Mouse (Mus musculus) heart, embryonic 11.5 days (tissue): ENCODE results near the gene Cldn6. TPM values are rescaled to one million over a fixed set of nuclear protein-coding genes. Genes with fewer than 3 reads are reported as not detected.

Experiments used
- ATAC-seq: fragments of 200-750 bp; cut with Nextera tagmentation; replicated peaks from 2 replicates; pipeline ENCODE4 v1.8.0; 2017; ENCODE audit warnings: moderate library complexity; ENCODE audit not compliant: insufficient number of reproducible peaks, low FRiP score, low TSS enrichment
- H3K27ac ChIP-seq: fragments of 300-500 bp; sonication (generic); 2 replicates; pipeline ENCODE4 v1.5.1; 2014; ENCODE audit warnings: mild to moderate bottlenecking, low read depth, low read length
- H3K27me3 ChIP-seq: fragments of 300-500 bp; sonication (generic); 2 replicates; pipeline ENCODE4 v1.6.1; 2014; ENCODE audit warnings: mild to moderate bottlenecking, low read length, mixed read lengths; ENCODE audit not compliant: control insufficient read depth, insufficient read depth
- H3K36me3 ChIP-seq: fragments of 300-500 bp; sonication (generic); 2 replicates; pipeline ENCODE4 v1.6.1; 2014; ENCODE audit warnings: mild to moderate bottlenecking, low read length, moderate library complexity, mixed read lengths; ENCODE audit not compliant: control insufficient read depth, insufficient read depth
- H3K4me1 ChIP-seq: fragments of 300-500 bp; sonication (generic); 2 replicates; pipeline ENCODE4 v1.6.1; 2014; ENCODE audit warnings: low read length; ENCODE audit not compliant: control insufficient read depth, insufficient read depth
- H3K4me2 ChIP-seq: fragments of 300-500 bp; sonication (generic); 2 replicates; pipeline ENCODE4 v1.6.1; 2014; ENCODE audit warnings: mild to moderate bottlenecking, moderate library complexity
- H3K4me3 ChIP-seq: fragments of 300-500 bp; sonication (generic); 2 replicates; pipeline ENCODE4 v1.5.1; 2014; ENCODE audit warnings: low read depth, low read length
- H3K9ac ChIP-seq: fragments of 300-500 bp; sonication (generic); 2 replicates; pipeline ENCODE4 v1.6.1; 2014; ENCODE audit warnings: mild to moderate bottlenecking, low read depth, low read length, moderate library complexity
- H3K9me3 ChIP-seq: fragments of 300-500 bp; sonication (generic); replicated peaks from 2 replicates; pipeline ENCODE4 v1.6.1; 2016; ENCODE audit warnings: low read length; ENCODE audit not compliant: control insufficient read depth
- WGBS: fragments of 180-500 bp; shearing (Covaris S2); extraction: QIAGEN DNeasy Blood & Tissue Kit; methylation state at CpG from one replicate; pipeline ENCODE4 v1.1.7; 2014; ENCODE audit not compliant: insufficient replicate concordance; 5-methylcytosine and 5-hydroxymethylcytosine counted together
- polyA plus RNA-seq: library from polyadenylated mRNA; unstranded; fragments of >200 nt; fragmentation: Nextera tagmentation; extraction: Ambion mirVana; gene quantifications from 2 replicates; pipeline ENCODE4 v1.2.1, GENCODE M21; 2014

Gene Cldn6
- polyA plus RNA-seq, 1 experiment from 2014 or later: 3.9 TPM

- H3K4me2 ChIP-seq: no peak overlapping the region
- H3K4me1 ChIP-seq: peaks cover 8% of the 10 kb centered on the region
- H3K36me3 ChIP-seq: no peaks in the 10 kb centered on the region
- ATAC-seq: no peak
- no peak overlapping the region for H3K27ac ChIP-seq
- no peak overlapping the region for H3K4me3 ChIP-seq
- H3K9ac ChIP-seq: no peak overlapping the region
- 59% methylated on average over 9 of the region's 9 CpGs for WGBS
- peaks cover 70% of the 10 kb centered on the region for H3K27me3 ChIP-seq
- no peaks in the 10 kb centered on the region for H3K9me3 ChIP-seq
Measured at GRCm38 (mm10) chr17:23680336-23680735, 1.3 kb downstream of the Cldn6 start.

DNA sequence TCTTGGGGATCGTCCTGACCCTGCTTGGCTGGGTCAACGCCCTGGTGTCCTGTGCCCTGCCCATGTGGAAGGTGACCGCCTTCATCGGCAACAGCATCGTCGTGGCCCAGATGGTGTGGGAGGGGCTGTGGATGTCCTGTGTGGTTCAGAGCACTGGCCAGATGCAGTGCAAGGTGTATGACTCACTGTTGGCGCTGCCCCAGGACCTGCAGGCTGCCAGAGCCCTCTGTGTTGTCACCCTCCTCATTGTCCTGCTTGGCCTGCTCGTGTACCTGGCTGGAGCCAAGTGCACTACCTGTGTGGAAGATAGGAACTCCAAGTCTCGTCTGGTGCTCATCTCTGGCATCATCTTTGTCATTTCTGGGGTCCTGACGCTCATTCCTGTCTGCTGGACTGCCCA, 2.0 kb downstream of the Cldn6 start:
- Histone ChIP-seq H3K27ac (no peak overlapping the region), H3K9me3 (no peaks in the 10 kb centered on the region), H3K4me3 (no peak overlapping the region), H3K4me1 (peaks cover under 1% of the 10 kb centered on the region), H3K9ac (no peak overlapping the region), H3K36me3 (no peaks in the 10 kb centered on the region), H3K27me3 (peaks cover 71% of the 10 kb centered on the region), H3K4me2 (no peak overlapping the region)
- ATAC-seq: no peak
- 65% methylated on average over 10 of the region's 10 CpGs for WGBS

DNA sequence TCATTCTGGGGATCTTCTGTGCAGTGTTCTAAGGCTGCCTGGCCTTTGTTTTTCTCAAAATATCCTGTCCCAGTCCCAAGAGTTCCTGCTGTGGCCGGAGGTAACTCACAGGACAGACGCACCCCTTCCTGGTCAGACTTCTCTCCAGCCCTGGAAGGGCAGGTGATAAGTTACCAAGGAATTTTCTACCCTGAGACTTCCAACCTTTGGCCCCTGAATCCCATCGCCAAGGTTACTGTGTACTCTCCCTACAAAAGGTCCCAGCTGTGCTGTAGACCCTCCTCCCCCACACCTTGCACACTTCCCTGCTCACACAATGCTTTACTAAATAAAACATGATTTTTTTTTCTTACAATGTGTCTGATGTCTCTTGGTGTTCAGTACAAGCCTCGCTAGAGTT, 3.0 kb downstream of the Cldn6 start:
- peaks cover 71% of the 10 kb centered on the region for H3K27me3 ChIP-seq
- no peaks in the 10 kb centered on the region for H3K9me3 ChIP-seq

DNA sequence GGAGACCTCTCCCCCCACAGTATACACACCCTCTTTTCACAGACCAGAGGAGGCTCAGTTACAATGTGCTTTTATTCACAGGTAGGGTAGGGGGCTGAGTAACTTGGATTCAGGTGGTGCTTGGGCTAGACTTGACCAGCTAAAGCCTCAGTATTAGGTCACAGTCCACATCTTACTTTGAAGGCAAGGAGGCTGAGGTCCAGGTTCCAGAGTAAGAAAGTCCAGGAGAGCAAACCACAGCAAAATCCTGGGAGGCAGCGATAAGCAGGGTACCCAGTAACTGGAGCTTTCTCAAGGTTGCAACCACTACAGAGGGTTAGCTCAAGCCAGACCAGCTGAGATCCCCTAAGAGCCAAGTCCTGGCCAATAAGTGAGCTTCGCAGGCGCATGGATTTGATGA, 3.5 kb downstream of the Cldn6 start:
- H3K4me1 ChIP-seq: no peaks in the 10 kb centered on the region; the same call in 1 of the 2 replicates
- no peak overlapping the region for H3K4me3 ChIP-seq
- H3K9me3 ChIP-seq: no peaks in the 10 kb centered on the region
- H3K9ac ChIP-seq: no peak overlapping the region
- H3K27me3 ChIP-seq: peaks cover 71% of the 10 kb centered on the region
- 49% methylated on average over 3 of the region's 3 CpGs for WGBS
- no peak overlapping the region for H3K27ac ChIP-seq
- no peak overlapping the region for H3K4me2 ChIP-seq
- no peak for ATAC-seq
- H3K36me3 ChIP-seq: no peaks in the 10 kb centered on the region

More for the DNA sequence above, 3.0 kb downstream of the Cldn6 start:
- Histone ChIP-seq H3K9ac (no peak overlapping the region), H3K4me1 (no peaks in the 10 kb centered on the region; the same call in 1 of the 2 replicates), H3K4me3 (no peak overlapping the region), H3K4me2 (no peak overlapping the region), H3K36me3 (no peaks in the 10 kb centered on the region), H3K27ac (no peak overlapping the region)
- WGBS: 49% methylated on average over 4 of the region's 4 CpGs
- no peak for ATAC-seq

GRCm38 (mm10) chr17:23683226-23683625, 4.2 kb downstream of the Cldn6 start:
- Histone ChIP-seq H3K9me3 (no peaks in the 10 kb centered on the region), H3K27me3 (peaks cover 71% of the 10 kb centered on the region), H3K9ac (no peak overlapping the region), H3K4me3 (no peak overlapping the region), H3K27ac (no peak overlapping the region), H3K36me3 (no peaks in the 10 kb centered on the region), H3K4me1 (no peaks in the 10 kb centered on the region; the same call in 1 of the 2 replicates), H3K4me2 (no peak overlapping the region)
- ATAC-seq: no peak
- WGBS: 13% methylated on average over 15 of the region's 15 CpGs

DNA sequence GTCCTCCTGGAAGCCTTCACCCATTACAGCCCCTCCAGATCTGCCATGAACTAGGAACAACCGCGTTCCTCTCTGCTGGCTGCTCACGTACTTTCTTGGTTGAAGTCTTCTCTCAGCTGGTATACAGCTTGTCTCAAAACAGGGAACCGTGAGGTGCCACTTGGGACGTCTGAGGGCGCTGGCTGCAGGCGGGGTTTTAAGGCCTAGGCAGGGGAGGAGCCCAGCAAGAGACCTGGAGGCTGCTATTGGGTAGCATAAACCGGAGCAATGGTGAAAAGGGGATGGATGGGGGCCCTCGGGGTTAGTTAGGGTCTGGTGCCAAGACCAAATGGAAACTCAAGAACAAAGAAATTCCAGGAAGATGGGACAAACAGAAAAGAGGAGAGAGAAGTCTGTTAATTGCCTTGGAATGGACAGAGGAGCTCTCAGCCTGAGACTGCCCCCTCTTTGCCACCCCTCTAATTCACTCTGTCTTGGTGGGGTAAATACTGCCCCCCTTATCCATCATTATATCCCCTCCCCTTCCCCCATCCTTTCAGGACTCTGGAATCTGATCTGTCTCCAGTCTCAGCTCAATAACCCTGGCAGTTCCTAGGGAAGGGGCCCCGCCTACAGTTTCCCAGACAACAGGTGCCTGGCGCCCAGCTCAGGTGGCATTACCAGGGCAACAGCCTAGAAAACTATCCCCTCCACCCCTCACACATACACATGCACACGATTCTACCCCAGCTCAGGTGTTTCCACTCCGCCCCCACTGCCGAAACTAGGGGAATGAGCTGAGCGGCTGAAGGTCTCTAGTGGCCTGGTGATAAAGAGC, 5.0 kb downstream of the Cldn6 start, which contains the start of gene Cldn9:
Cldn9 (minus strand) TSS at position 171 of the 817 bp plus-strand sequence.
- WGBS: 22% methylated on average over 15 of the region's 15 CpGs

GRCm38 (mm10) chr17:23694491-23694890, 15.4 kb downstream of the Cldn6 start:
- H3K9me3 ChIP-seq: no peaks in the 10 kb centered on the region
- 80% methylated on average over 1 of the region's 1 CpGs for WGBS
- no peak overlapping the region for H3K9ac ChIP-seq
- H3K4me2 ChIP-seq: no peak overlapping the region
- no peak for ATAC-seq
- H3K27me3 ChIP-seq: peaks cover 24% of the 10 kb centered on the region
- no peak overlapping the region for H3K27ac ChIP-seq
- H3K36me3 ChIP-seq: no peaks in the 10 kb centered on the region
- peaks cover 5% of the 10 kb centered on the region for H3K4me1 ChIP-seq
- H3K4me3 ChIP-seq: no peak overlapping the region

More for the DNA sequence above, 5.0 kb downstream of the Cldn6 start, which contains the start of gene Cldn9:
- Histone ChIP-seq H3K36me3 (no peaks in the 10 kb centered on the region), H3K27me3 (peaks cover 63% of the 10 kb centered on the region), H3K9ac (no peak within 1 kb of the TSS), H3K4me2 (no peak within 1 kb of the TSS), H3K4me1 (no peaks in the 10 kb centered on the region; the same call in 1 of the 2 replicates), H3K4me3 (no peak within 1 kb of the TSS), H3K9me3 (no peaks in the 10 kb centered on the region), H3K27ac (no peak within 1 kb of the TSS)
- no peak for ATAC-seq

DNA sequence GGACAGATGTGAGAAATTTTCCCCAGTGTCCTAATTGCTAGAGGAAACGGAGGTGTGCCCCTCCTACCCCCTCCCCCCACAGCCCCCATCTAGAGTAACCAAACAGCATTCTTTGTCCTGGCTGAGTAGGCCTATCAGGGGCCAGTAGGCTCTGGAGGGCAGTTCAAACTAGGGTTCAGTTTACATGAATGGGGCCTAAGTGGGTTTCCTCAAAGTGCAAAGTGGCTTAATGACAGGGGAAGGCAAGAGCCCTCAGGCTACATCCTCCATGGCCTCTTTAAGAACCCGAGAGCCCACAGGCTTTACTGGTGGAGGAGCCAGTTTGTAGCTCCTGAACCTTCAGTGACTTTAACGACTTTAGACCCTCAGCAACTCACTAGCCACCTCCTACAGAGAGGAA, 16.8 kb downstream of the Cldn6 start:
- H3K4me2 ChIP-seq: no peak overlapping the region
- H3K9ac ChIP-seq: no peak overlapping the region
- no peaks in the 10 kb centered on the region for H3K9me3 ChIP-seq
- WGBS: 15% methylated on average over 3 of the region's 3 CpGs
- no peaks in the 10 kb centered on the region for H3K36me3 ChIP-seq
- H3K27ac ChIP-seq: no peak overlapping the region
- H3K4me3 ChIP-seq: no peak overlapping the region
- ATAC-seq: no peak
- peaks cover 5% of the 10 kb centered on the region for H3K4me1 ChIP-seq
- H3K27me3 ChIP-seq: peaks cover 35% of the 10 kb centered on the region
